Mouse (Mus musculus): ENCODE data around the gene Clcn7. TPM values are rescaled to one million over a fixed set of nuclear protein-coding genes. Genes with fewer than 3 reads are reported as not detected.
A peak's percentile ranks its signal among the peaks of the same experiment; 100 is the strongest.

Gene Clcn7
- polyA plus RNA-seq, 1 experiment from 2014 or later, result 20.4 TPM

- DNase-seq (ENCODE audit: low spot score, missing footprints), result no peak
- no peak for ATAC-seq (ENCODE audit: low FRiP score)
- H3K27me3 ChIP-seq (ENCODE audit: control insufficient read depth, insufficient read depth, low read length), result no peaks in the 10 kb centered on the region
- no peak overlapping the region for H3K9ac ChIP-seq (ENCODE audit: low read length)
- no peak overlapping the region for H3K4me3 ChIP-seq (ENCODE audit: low read depth, low read length)
- WGBS, result 80% methylated on average over 14 of the region's 16 CpGs
- H3K4me1 ChIP-seq (ENCODE audit: control insufficient read depth, insufficient read depth, low read length), result no peaks in the 10 kb centered on the region
- no peak overlapping the region for H3K27ac ChIP-seq (ENCODE audit: low read depth, low read length)
- H3K9me3 ChIP-seq (ENCODE audit: control insufficient read depth, low read length), result no peaks in the 10 kb centered on the region
- H3K36me3 ChIP-seq (ENCODE audit: control insufficient read depth, insufficient read depth, low read length), result peaks cover 2% of the 10 kb centered on the region; the same call in 1 of the 2 replicates
- no peak overlapping the region for H3K4me2 ChIP-seq
Measured at GRCm38 (mm10) chr17:25107786-25108185, 25.4 kb upstream of the Clcn7 start.

- WGBS, result 77% methylated on average over 2 of the region's 2 CpGs
- Histone ChIP-seq H3K27ac (ENCODE audit: low read depth, low read length) (no peak overlapping the region), H3K27me3 (ENCODE audit: control insufficient read depth, insufficient read depth, low read length) (no peaks in the 10 kb centered on the region), H3K4me1 (ENCODE audit: control insufficient read depth, insufficient read depth, low read length) (peaks cover under 1% of the 10 kb centered on the region), H3K4me3 (ENCODE audit: low read depth, low read length) (no peak overlapping the region), H3K9me3 (ENCODE audit: control insufficient read depth, low read length) (no peaks in the 10 kb centered on the region), H3K36me3 (ENCODE audit: control insufficient read depth, insufficient read depth, low read length) (no peaks in the 10 kb centered on the region; the same call in 1 of the 2 replicates), H3K4me2 (no peak overlapping the region), H3K9ac (ENCODE audit: low read length) (no peak overlapping the region)
- DNase-seq (ENCODE audit: low spot score, missing footprints) (no peak), ATAC-seq (ENCODE audit: low FRiP score) (no peak)
Measured at GRCm38 (mm10) chr17:25109578-25109977, 23.6 kb upstream of the Clcn7 start.

- 92% methylated on average over 6 of the region's 6 CpGs for WGBS
- no peaks in the 10 kb centered on the region; the same call in 1 of the 2 replicates for H3K36me3 ChIP-seq (ENCODE audit: control insufficient read depth, insufficient read depth, low read length)
- no peak overlapping the region for H3K27ac ChIP-seq (ENCODE audit: low read depth, low read length)
- no peaks in the 10 kb centered on the region for H3K9me3 ChIP-seq (ENCODE audit: control insufficient read depth, low read length)
- ATAC-seq (ENCODE audit: low FRiP score) (no peak), DNase-seq (ENCODE audit: low spot score, missing footprints) (no peak)
- H3K4me3 ChIP-seq (ENCODE audit: low read depth, low read length), result no peak overlapping the region
- H3K9ac ChIP-seq (ENCODE audit: low read length), result no peak overlapping the region
- H3K27me3 ChIP-seq (ENCODE audit: control insufficient read depth, insufficient read depth, low read length), result no peaks in the 10 kb centered on the region
- H3K4me1 ChIP-seq (ENCODE audit: control insufficient read depth, insufficient read depth, low read length), result peaks cover 6% of the 10 kb centered on the region
- no peak overlapping the region for H3K4me2 ChIP-seq
Measured at GRCm38 (mm10) chr17:25110590-25110989, 22.6 kb upstream of the Clcn7 start.

DNA sequence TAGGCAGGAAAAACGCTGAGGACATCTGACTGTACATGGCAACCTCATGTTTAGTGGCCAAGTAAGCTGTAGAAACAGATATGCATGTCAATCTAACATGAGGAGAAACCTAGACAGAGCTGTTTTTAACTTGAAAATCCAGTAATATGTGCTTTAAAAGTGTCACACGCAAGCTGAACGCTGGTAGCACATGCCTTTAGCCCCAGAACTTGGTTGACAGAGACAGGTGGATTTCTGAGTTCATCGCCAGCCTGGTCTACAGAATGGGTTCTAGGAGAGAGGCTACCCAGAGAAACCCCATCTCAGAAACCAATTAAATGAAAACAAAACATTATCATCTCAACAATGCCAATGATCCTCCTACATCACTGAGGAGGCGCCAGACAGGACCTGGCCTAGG lies 22.0 kb upstream of the Clcn7 start:
- 92% methylated on average over 5 of the region's 5 CpGs for WGBS
- no peaks in the 10 kb centered on the region; the same call in 1 of the 2 replicates for H3K36me3 ChIP-seq (ENCODE audit: control insufficient read depth, insufficient read depth, low read length)

DNA sequence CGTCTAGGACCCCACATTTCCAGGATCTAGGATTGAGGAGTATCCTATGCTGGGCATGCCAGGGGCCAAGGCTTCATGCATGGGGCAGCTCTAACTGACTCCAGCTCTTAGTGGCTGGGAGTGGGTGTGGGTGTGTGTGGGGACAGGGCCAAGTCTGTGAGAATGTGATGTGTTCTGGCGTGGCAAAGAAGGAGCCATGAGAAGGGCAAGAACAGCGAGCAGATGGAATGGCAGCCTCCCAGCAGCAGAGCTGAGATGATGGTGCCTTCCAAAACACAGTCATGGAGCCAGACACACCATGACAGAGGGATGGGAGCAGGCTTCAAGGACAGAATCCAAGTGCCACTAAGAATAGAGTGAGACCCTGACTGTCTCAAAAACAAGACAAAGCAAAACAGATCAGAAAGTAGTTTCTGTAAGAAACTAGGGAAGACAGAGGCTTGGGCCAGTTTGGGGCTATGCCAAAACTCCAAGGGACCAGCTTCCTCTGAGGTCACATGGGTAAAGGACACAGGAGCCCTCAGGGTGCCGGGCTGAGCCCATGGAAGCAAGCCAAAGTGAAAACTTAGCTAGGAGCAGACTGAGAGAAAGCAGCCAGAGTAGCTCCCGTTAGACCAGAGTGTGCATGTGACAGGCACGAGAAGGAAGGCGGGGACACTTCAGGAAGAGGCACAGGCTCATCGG lies 21.3 kb upstream of the Clcn7 start:
- 85% methylated on average over 8 of the region's 8 CpGs for WGBS
- no peak overlapping the region for H3K27ac ChIP-seq (ENCODE audit: low read depth, low read length)
- H3K9ac ChIP-seq (ENCODE audit: low read length), result no peak overlapping the region
- H3K27me3 ChIP-seq (ENCODE audit: control insufficient read depth, insufficient read depth, low read length), result no peaks in the 10 kb centered on the region
- no peak overlapping the region for H3K4me3 ChIP-seq (ENCODE audit: low read depth, low read length)
- DNase-seq (ENCODE audit: low spot score, missing footprints), result no peak
- no peaks in the 10 kb centered on the region for H3K9me3 ChIP-seq (ENCODE audit: control insufficient read depth, low read length)
- H3K36me3 ChIP-seq (ENCODE audit: control insufficient read depth, insufficient read depth, low read length), result no peaks in the 10 kb centered on the region; the same call in 1 of the 2 replicates
- ATAC-seq (ENCODE audit: low FRiP score), result no peak
- H3K4me2 ChIP-seq, result no peak overlapping the region
- peaks cover 10% of the 10 kb centered on the region for H3K4me1 ChIP-seq (ENCODE audit: control insufficient read depth, insufficient read depth, low read length)

More for the DNA sequence above, 22.0 kb upstream of the Clcn7 start:
- H3K4me1 ChIP-seq (ENCODE audit: control insufficient read depth, insufficient read depth, low read length), result peaks cover 9% of the 10 kb centered on the region
- H3K9ac ChIP-seq (ENCODE audit: low read length), result no peak overlapping the region
- ATAC-seq (ENCODE audit: low FRiP score) (no peak), DNase-seq (ENCODE audit: low spot score, missing footprints) (no peak)
- no peaks in the 10 kb centered on the region for H3K27me3 ChIP-seq (ENCODE audit: control insufficient read depth, insufficient read depth, low read length)
- H3K27ac ChIP-seq (ENCODE audit: low read depth, low read length), result no peak overlapping the region
- H3K4me3 ChIP-seq (ENCODE audit: low read depth, low read length), result no peak overlapping the region
- H3K9me3 ChIP-seq (ENCODE audit: control insufficient read depth, low read length), result no peaks in the 10 kb centered on the region
- H3K4me2 ChIP-seq, result no peak overlapping the region

- 70% methylated on average over 3 of the region's 3 CpGs for WGBS
- Histone ChIP-seq H3K4me2 (no peak overlapping the region), H3K4me1 (ENCODE audit: control insufficient read depth, insufficient read depth, low read length) (peaks cover 10% of the 10 kb centered on the region), H3K27me3 (ENCODE audit: control insufficient read depth, insufficient read depth, low read length) (no peaks in the 10 kb centered on the region), H3K9me3 (ENCODE audit: control insufficient read depth, low read length) (no peaks in the 10 kb centered on the region), H3K9ac (ENCODE audit: low read length) (no peak overlapping the region), H3K4me3 (ENCODE audit: low read depth, low read length) (no peak overlapping the region), H3K36me3 (ENCODE audit: control insufficient read depth, insufficient read depth, low read length) (no peaks in the 10 kb centered on the region; the same call in 1 of the 2 replicates), H3K27ac (ENCODE audit: low read depth, low read length) (no peak overlapping the region)
- ATAC-seq (ENCODE audit: low FRiP score) (no peak), DNase-seq (ENCODE audit: low spot score, missing footprints) (no peak)
Measured at GRCm38 (mm10) chr17:25112423-25112810, 20.8 kb upstream of the Clcn7 start.

DNA sequence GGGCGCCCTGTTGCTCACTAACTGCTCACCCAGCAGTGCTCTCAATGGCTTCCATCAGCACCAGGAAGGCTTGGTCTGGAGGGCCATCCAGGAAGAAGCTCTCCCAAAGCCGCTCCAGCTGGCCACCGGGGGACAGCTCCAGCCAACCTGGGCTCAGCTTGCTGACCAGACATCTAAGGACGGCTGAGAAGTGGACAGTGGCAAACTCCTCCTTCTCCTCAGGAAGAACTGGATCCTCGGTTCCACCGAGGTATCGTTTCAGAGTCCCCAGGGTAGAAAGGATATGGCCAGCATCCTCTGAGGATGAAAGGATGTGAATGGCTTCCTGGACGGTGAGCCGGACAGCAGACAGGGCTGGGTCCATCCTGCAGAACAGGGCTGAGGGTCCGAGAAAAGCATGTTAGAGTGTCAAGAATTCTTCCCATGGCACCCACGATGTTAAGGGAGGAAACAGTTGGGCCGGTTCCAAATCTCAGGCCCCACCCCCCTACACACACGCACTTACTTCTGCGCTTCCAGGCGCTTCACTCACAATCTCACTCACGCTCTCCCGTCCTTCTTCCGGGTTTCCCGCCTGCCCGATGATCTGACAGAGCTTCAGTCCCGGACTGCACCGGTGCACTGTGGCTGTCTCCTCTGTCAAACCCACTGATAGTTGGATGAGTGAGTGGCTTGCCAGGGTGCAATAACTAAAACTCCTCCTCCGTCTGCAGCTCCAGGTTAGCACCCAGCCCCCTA lies 18.1 kb upstream of the Clcn7 start:
- Histone ChIP-seq H3K36me3 (ENCODE audit: control insufficient read depth, insufficient read depth, low read length) (no peaks in the 10 kb centered on the region; the same call in 1 of the 2 replicates), H3K9ac (ENCODE audit: low read length) (peak overlapping the region; percentile 86), H3K27ac (ENCODE audit: low read depth, low read length) (peak overlapping the region; percentile 84), H3K4me1 (ENCODE audit: control insufficient read depth, insufficient read depth, low read length) (peaks cover 10% of the 10 kb centered on the region), H3K4me2 (peak overlapping the region; percentile 87), H3K4me3 (ENCODE audit: low read depth, low read length) (peak overlapping the region; percentile 48), H3K27me3 (ENCODE audit: control insufficient read depth, insufficient read depth, low read length) (no peaks in the 10 kb centered on the region), H3K9me3 (ENCODE audit: control insufficient read depth, low read length) (no peaks in the 10 kb centered on the region)
- 14% methylated on average over 23 of the region's 23 CpGs for WGBS
- ATAC-seq (ENCODE audit: low FRiP score) (peak; percentile 41), DNase-seq (ENCODE audit: low spot score, missing footprints) (no peak)

DNA sequence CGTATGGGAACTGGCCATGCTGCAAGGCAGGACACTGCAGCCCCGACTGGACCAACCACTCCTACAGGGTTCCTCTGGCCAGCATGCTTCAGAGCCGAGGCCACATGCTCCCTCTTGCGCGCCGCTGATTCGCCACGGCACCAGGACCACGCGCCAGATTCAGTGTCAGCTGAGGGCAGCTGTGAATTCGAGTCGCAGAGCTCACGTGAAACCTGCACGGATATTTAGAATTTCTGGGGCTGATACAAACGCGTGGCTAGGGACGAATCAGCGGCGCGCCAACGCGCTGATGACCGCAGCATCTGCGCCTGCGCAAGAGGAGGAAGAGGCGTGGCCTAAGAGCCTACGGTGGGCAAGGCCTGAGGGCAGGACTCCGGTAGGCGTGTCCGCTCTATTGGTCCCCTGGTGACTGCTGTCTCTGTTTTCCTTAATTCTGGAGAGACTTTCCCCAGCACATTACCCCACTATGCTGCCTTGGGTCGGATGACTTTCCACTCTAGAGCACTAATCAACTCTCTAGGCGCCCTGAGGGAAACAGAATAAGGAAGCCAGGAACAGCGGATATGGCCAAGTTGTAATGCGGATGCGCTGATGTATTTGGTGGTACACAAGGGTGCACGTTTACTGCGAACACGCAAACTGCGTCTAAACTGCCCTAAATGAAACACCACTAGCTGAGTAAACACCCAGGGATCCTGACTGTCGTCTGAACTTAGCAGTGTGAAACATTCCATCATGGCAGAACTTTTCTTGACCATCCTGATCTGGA lies 17.3 kb upstream of the Clcn7 start, which contains the start of gene Telo2:
Telo2 (minus strand) TSS at position 304 of the 769 bp plus-strand sequence.
- Histone ChIP-seq H3K27ac (ENCODE audit: low read depth, low read length) (peak within 1 kb of the TSS; percentile 84), H3K9me3 (ENCODE audit: control insufficient read depth, low read length) (no peaks in the 10 kb centered on the region), H3K9ac (ENCODE audit: low read length) (peak within 1 kb of the TSS; percentile 86), H3K27me3 (ENCODE audit: control insufficient read depth, insufficient read depth, low read length) (no peaks in the 10 kb centered on the region), H3K4me3 (ENCODE audit: low read depth, low read length) (peak within 1 kb of the TSS; percentile 48), H3K4me2 (peak within 1 kb of the TSS; percentile 87), H3K36me3 (ENCODE audit: control insufficient read depth, insufficient read depth, low read length) (no peaks in the 10 kb centered on the region), H3K4me1 (ENCODE audit: control insufficient read depth, insufficient read depth, low read length) (peaks cover 10% of the 10 kb centered on the region)
- ATAC-seq (ENCODE audit: low FRiP score), result peak; percentile 96
- WGBS, result 7% methylated on average over 40 of the region's 40 CpGs
- peak; percentile 99 for DNase-seq (ENCODE audit: low spot score, missing footprints)
